Mouse (Mus musculus) lung, adult 2 months (tissue): ENCODE results near the gene Ehd1.

Source experiments
- CTCF ChIP-seq: fragments of 200-500 bp; IDR thresholded peaks from 2 replicates; pipeline ENCODE4 v1.5.1; 2011; ENCODE audit warnings: mild to moderate bottlenecking, low read length, control low read depth; ENCODE audit not compliant: insufficient read depth
- POLR2A ChIP-seq: fragments of 200-500 bp; IDR thresholded peaks from 2 replicates; pipeline ENCODE4 v1.6.1; 2011; ENCODE audit warnings: low read depth, mild to moderate bottlenecking, control low read depth, low read length, borderline replicate concordance; ENCODE audit errors: extremely low read depth

GRCm38 (mm10) chr19:6272053-6272452, 4.5 kb upstream of the Ehd1 start:
- TF ChIP-seq POLR2A = no peak
- no peak for TF ChIP-seq CTCF
